Mouse (Mus musculus): ENCODE results near the gene Crocc.

DNA sequence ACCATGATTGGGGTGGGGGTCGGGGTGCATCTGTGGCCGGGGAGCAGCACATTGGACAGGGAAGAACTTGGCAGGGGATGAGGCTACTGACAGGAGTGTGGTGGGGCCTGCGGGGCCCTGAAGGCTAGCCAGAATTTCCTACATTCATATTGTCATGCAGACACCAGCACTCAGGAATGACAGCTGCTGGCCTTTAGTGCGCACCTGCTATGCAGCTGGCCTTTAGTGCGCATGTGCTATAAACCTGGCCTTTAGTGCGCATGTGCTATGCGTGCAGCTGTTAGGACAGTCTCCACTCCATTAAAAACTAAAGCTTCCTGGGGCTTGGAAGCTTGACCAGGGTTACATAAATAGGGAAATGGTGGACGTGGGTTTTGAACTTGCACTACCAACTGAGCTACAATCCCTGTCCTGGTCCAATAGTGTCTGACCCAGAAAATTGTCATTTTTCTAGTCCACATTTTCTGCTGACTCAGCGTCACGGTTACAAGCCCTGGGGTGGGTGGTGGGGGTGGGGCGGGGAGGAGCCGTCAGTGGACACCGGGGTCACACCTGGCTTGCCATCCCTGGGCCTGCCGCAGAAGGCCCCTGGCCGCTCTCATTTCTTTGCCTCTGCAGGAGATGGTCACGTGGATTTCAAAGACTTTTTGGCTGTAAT, 46.3 kb upstream of the Crocc start:
- TF ChIP-seq CTCF (IDR thresholded peaks at IDR 0.05; ENCODE audit: low read depth): no peak
- TF ChIP-seq EP300 (optimal IDR thresholded peaks at IDR 0.05): no peak

Data from stomach, postnatal 0 days (tissue).